Mouse (Mus musculus) brain, embryonic 14.5 days (tissue): Measurements from ENCODE around the gene Crb3.

ENCODE experiments used
- CTCF ChIP-seq: fragments of 200-500 bp; IDR thresholded peaks from 2 replicates; pipeline ENCODE4 v1.5.1; 2012; ENCODE audit warnings: inconsistent platforms, mild to moderate bottlenecking, moderate library complexity, borderline replicate concordance; ENCODE audit not compliant: insufficient read depth, insufficient read length; ENCODE audit errors: extremely low read depth
- POLR2A ChIP-seq: fragments of 200-500 bp; IDR thresholded peaks from 2 replicates; pipeline ENCODE4 v1.6.1; 2012; ENCODE audit warnings: mild to moderate bottlenecking, inconsistent platforms, borderline replicate concordance; ENCODE audit not compliant: poor library complexity, insufficient read depth, insufficient read length, severe bottlenecking; ENCODE audit errors: extremely low read depth

DNA sequence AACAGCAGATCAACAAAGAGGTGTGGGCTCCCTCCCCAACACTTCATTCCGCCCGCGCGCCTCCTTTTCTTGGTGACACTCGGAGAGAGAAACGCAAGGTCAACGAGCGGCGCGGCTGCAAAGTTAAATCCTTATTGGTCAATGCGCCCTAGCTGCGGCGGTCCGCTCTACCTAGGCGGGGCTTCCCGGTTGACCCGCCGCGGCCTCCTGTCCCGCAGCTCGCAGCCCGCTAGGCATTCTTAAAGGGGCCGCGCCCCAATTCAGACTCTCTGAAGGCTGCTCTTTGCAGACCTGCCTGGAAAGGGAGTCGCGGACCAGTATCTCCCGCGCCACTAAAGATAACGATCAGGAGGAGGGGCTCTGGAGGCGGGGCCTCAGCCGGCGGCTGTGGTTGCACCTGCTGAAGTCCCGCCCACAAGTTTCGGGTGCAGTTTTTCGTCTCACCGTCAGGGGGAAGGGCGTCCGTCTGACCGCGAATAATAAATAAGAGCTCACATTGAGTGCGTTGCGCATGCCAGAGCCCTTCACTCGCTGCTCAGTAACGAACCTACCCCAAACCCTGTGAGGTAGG lies 1.4 kb downstream of the Crb3 start:
- peak; percentile 78 for TF ChIP-seq CTCF
- TF ChIP-seq POLR2A = 0 out of 2 replicates have a peak, but pooled peaks have one; percentile 16
